Mouse (Mus musculus) embryo, embryonic 10 days (tissue): ENCODE measurements around the gene Hoxd11.
A peak's percentile ranks its signal among the peaks of the same experiment; 100 is the strongest.

Source experiments
- DNase-seq: peaks from one replicate; pipeline ENCODE4 v3.0.0-alpha.2; 2015; ENCODE audit warnings: low spot score

Gene Hoxd11

GRCm38 (mm10) chr2:74678891-74679595 is at the start of gene Hoxd11:
Hoxd11 (plus strand) TSS chr2:74679557.
- DNase-seq, result no peak

DNA sequence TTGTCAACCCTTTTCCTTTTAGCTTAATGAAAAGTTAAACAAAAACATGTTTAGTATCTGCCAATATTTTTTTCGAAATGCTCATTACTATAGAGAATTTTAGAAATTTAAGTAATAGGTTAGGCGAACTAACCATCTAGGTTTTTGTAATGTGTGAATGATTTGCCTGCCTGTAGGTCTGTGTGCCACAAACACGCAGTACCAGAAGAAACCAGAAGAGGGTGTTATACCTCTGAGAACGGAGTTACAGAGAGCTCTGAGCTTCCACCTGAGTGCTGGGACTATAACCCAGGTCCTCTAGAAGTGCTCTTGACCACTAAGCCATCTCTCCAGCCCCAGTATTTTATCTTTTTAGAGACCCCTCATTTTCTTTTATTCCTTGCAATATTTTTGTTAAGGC is 43.9 kb upstream of the Hoxd11 start:
- no peak for DNase-seq

- DNase-seq, result no peak
These were observed 36.9 kb upstream of the Hoxd11 start for GRCm38 (mm10) chr2:74642431-74642830.

- no peak for DNase-seq
These were observed 33.7 kb upstream of the Hoxd11 start for GRCm38 (mm10) chr2:74645631-74646030.

DNA sequence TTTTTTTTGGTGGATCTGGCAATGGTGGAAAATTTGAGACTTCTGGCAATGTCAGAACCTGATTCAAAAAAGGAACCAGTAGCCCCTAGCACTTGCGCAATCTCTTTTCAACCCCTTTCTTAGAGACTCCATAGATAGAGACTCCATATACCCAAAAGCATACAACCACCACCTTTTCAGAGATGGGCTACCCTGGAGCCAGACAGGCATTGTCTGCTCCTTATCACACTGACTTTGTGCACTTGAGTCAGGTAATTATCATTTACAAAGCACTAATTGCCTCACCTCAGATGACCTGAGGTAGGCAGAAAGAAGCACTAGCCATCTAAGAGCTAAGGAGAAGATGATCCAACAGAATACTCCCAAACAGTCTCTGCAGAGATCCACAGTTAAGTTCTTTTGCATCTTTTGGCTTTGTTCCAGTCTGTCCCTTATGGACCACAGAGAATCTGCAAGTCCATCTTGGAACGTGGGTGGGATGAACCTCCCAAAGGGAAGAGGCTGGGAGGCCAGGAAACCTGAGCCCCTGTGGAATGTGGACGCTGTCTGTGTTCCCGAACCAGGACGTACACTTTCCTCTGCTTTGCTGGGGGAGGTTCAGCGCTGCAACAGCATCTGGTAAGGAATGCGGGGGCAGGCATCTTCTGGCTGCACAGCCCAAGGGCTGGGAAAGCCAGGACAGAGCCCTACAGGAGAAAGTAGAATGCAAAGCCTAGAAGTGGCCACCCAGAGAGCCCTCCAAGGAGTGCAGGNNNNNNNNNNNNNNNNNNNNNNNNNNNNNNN is 32.1 kb upstream of the Hoxd11 start:
- DNase-seq, result no peak

- DNase-seq, result no peak
These were observed 26.4 kb upstream of the Hoxd11 start for GRCm38 (mm10) chr2:74652996-74653340.

- no peak for DNase-seq
These were observed 25.4 kb upstream of the Hoxd11 start for GRCm38 (mm10) chr2:74653781-74654535.

GRCm38 (mm10) chr2:74654743-74655419 is 24.5 kb upstream of the Hoxd11 start:
- DNase-seq, result no peak

DNA sequence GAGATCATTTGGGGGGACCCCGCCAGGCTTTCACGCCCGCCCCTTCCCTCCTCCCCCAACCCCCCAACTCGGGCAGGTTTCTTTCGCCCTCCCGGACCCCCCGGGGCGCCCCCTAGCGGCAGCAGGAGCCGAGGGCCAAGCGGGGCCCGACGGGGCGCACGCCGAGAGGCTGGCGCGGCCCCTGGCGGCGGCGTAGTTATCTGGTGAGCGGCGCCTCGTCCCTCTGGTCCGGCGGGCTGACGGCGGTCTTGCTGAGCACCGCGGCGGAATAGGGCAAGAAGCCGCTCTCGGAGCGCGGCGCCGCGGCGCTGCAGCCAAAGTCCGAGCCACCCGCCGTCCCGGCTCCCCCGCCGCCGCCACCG is 24.0 kb upstream of the Hoxd11 start:
- peak; percentile 59 for DNase-seq

GRCm38 (mm10) chr2:74655821-74656631 is 23.3 kb upstream of the Hoxd11 start:
- DNase-seq, result peak; percentile 46

DNA sequence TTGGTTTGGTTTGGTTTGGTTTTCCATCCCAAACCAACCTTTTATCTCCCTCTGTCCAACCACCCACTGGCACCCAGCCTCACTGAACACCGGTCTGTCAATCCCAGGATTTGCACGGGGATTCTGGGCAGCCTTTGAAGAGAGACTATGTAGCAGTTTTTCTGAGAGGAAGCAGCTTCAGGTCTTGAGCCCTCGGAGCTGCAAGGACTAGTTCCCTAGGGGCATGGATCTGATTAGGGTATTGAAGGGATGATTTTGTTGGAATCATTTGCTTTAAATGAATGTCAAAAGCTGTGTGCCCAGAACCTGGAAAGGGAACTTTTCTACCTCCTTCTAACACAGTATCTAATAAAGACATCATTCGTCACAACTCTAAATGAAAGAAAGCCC is 22.7 kb upstream of the Hoxd11 start:
- DNase-seq, result no peak

DNA sequence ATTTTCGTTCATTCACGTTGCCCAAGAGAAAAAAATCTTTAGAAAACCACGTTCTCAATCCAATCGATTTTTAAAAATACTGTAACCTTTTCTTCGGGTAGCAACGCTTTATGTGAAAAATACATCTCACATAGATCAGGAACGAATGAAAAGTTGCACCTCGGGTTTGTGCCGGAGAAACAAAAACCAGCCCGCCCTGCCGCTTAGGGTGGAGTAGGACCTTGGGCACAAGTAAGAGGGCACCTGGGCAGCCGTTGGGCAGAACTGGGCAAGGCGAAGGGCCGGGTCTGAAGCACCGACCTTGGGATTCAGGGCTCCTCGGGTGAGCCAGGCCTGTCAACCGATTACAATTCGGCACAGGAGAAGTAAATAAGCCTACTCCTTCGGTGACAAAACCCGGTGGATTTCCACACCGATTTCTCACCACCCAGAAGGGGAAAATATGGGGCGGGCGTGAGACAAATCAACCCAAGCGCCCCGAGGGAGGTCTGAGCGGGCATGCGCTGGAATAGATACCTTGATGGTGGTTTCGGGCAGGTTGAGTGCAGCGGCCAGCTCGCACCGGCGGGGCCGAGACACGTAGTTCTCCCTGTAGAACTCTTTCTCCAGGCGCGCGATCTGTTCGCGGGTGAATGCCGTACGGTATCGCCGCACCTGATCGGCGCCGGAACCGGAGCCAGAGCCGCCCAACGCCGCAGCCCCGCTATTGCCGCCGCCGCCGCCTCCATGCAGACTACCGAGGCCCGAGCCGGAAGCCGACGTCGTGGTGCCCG is 21.9 kb upstream of the Hoxd11 start:
- no peak for DNase-seq

- DNase-seq, result peak; percentile 43
These were observed 21.2 kb upstream of the Hoxd11 start for GRCm38 (mm10) chr2:74658024-74658666.

DNA sequence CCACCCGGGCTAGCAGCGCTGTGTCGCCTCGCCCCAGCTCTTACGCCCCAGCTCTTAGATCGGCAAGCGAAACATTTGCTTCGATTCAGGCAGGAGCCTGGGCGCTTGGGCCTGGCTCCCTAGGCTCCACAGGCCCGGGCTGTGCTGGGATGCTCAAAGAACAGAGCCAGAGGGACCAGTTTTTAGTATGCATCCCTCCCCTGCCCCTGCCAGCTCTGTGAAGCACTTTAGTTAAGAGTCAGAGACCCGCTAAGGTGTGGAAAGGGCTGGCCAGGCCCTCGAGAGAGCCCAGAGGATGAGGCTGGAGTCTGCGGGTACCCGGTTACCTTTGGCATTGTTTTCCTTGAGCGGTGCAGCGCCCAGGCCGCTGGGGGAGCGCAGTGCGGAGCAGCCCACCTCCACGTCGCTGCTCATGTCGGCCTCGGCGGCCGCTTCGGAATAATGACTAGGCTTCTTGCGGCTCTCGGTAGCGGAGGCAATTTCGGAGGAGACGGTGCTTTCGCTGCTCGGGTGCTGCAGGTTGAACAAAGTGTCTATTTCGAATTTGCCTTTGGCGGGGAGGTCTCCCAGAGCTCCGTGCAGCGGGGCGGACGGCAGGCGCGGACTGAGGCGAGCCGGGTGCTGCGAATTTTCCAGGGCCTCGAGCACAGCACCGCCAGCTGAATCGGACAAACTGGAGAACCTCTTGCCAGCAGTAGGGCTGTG is 20.5 kb upstream of the Hoxd11 start:
- peak; percentile 52 for DNase-seq

- DNase-seq, result no peak
These were observed 19.8 kb upstream of the Hoxd11 start, which contains the start of gene Evx2 for GRCm38 (mm10) chr2:74659507-74660005. Evx2 (minus strand) TSS chr2:74659557.

- no peak for DNase-seq
These were observed 18.7 kb upstream of the Hoxd11 start for GRCm38 (mm10) chr2:74660421-74661375.

DNA sequence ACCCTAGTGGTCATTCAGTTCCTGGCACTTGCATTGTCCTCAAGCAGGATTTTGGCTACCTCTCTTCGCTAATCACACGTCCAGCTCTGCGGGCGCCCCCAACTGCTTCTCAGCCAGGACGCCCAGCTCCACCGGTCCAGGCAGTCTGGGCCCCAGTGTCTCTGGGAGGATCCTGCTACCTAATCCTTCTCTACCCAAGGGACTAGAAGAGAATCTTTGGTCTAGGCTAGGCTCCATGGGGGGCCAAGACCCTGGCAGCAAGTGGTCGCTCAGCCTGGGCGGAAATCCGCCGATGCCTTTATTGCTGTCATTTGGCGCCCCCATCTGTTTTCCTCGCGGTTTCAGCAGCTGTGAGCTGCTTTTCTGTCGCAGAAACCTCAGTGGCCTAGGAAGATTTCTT is 17.7 kb upstream of the Hoxd11 start:
- peak; percentile 84 for DNase-seq

GRCm38 (mm10) chr2:74663291-74663925 is 15.9 kb upstream of the Hoxd11 start:
- peak; percentile 75 for DNase-seq
